Mouse (Mus musculus): ENCODE data around the gene Ttc7b.

GRCm38 (mm10) chr12:100397432-100398146, 123.0 kb downstream of the Ttc7b start:
- TF ChIP-seq CTCF (IDR thresholded peaks at IDR 0.05; ENCODE audit: insufficient read depth, low read length) (no peak), POLR2A (IDR thresholded peaks at IDR 0.05; ENCODE audit: borderline replicate concordance, extremely low read depth, low read depth, low read length) (no peak)
